Mouse (Mus musculus): ENCODE data around the gene Lhx4.
A peak's percentile ranks its signal among the peaks of the same experiment; 100 is the strongest.

Gene Lhx4

DNA sequence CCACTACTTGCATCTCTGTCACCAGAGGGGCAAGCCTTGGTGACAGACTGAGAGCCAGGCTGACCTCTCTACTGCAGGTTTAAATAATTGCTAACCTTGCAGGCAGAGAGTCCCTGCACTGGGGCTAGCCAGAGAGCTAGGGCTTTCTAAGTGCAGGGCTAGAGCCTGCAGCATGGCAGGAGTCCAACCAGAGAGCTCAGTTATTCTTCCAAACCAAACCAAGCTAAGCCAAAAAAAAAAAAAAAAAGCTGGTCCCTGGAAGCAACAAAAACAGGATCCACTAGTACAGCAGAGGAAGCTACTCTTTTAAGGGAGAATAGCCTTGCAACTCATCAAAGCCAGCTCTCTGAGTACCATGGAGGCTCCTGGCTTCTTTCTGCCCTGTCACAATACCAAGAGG lies 50.6 kb downstream of the Lhx4 start:
- no peak for DNase-seq

DNA sequence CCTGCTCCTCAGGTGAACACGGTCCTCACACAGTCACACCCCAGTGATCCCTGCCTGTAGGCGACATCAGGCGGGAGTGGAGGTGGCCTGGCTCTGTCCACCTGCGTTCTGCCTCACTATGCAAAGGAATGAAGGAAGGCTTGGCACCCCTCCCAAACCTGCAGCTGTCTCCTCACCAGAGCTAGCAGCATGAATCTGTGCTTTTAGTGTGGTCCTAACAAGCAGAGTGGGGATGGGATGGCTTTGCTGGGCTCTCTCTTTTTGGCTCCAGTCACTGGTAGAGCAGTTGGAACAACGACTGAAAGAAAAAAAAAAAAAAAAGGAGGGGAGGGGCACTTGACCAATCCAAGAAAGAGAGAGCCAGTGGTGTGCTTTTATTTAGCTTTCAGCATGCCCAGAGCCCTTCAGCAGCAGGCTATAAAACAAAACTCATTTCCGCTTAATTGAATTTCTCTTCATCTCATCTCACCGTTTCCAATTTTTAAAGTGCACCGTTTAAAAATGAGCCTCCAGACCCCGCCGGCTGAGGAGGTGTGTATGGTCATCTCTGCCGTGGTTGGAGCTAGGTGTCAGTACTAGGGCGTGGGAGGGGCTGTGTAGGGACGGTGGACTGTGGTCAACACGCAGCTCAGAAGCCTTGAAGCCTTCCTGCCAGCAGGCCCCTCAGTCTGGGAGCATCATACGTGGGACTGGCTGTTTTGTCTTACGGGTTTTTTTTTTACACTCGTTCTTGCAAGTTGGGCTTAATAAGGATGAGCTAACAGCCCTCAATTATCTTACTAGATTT lies 52.9 kb downstream of the Lhx4 start:
- DNase-seq = no peak

DNA sequence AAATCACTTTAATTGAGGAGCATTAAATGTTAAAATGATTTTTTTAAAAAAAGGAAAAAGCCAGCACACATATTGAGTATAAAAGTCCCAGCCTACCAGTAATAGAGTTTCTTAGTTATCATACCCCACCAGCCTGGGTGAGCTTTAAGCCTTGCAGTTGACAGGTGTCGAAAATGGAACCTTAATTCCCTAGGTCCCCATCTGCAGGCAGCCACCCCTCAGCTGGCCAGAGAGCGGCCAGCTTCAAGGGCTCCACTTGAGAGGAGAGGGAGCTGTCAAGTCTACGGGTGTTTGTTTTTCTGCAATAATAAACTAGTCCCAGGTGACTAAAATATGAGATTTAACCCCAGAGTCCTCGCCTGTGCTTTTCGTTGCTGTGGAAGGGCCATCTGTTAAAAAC lies 58.0 kb downstream of the Lhx4 start:
- DNase-seq = no peak

DNA sequence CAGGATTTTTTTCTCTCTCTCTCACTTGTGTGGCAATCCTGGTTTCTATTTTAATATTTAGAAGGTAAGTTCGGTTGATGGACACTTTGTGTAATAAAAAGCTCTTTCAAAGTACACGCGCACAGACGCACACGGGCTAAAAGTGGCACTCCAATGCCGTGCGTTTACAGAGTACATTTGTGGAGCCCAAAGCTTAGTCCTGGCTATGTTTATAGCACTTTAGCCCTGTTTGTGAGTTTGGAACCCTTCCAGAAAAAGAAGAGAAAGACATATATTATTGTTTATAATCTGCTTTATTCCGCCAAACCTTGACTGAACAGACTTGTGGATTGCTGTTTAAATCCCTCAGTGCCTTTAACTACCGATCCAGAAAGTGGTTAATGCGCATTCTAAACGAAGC lies 58.5 kb downstream of the Lhx4 start:
- DNase-seq = no peak

DNA sequence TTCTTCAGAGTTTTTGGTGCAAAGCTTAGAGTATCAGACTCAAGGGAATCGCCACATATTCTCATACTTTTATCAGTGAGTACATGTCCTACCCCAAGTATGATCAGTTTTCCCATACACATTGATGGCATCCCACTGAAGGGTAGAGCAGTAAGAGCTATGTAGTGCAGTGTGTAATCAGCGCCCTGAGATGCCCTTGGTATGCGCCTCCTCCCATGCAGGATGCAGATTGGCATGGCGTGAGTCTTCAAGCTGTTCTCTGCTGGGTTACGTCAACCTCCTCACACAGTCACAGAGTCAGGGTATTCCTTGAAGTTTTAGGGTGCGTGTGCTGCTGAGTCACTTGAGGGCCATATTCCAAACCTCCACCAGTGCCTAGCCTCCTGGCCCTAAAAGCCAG lies 59.3 kb downstream of the Lhx4 start:
- no peak for DNase-seq

DNA sequence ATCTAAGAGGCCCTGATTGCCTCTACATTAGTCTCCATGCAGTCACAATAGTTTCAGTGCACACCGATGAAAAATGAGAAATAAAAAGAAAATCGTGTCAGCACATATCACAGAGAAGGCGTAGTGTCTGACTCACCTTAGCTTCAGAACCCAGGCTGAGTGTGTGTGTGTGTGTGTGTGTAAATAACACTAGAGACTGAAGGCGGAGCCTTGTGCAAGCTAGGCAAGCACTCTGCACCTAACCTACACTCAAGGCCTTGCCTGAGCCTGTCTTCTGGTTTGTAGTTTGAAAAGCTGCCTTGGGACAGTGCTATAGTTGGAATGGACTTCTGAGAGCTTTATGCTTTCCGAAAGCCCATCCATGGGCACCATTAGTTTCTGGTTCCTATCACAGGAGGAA lies 61.9 kb downstream of the Lhx4 start:
- DNase-seq = no peak

DNA sequence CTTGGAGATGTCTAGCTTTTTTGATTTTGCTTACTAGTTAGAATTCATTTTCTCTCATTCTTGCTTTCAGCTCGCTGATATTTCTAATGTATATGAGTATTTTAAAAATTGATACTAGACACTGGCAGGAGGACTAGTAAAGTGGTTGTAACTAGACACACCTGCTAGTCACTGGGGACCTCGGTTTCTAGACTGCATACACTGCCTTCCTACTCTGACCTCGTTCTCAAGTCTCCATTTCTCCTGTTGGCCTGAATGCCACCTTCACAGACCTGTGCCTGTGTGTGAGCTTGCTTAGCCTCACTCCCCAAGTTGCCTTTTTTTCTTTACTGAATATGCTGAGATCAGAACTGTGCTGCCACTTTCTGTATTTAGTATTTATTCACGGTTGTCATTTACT lies 62.3 kb downstream of the Lhx4 start:
- no peak for DNase-seq

DNA sequence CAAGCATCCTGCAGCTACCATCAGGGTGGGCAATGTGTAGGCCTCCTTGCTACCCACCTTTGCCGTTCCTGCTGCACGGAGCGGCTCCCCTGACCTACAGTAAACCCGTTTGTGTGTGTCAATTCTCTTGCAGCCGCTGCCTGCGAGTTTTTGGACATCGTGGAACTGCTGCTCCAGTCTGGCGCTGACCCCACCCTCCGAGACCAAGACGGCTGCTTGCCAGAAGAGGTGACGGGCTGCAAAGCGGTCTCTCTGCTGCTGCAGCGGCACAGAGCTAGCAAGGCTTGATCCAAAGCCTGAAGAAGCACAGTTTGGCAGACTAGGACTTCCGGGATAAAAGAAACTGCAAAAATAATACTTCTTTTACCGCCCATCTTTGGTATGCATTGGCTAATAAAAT lies 64.7 kb downstream of the Lhx4 start:
- no peak for DNase-seq

DNA sequence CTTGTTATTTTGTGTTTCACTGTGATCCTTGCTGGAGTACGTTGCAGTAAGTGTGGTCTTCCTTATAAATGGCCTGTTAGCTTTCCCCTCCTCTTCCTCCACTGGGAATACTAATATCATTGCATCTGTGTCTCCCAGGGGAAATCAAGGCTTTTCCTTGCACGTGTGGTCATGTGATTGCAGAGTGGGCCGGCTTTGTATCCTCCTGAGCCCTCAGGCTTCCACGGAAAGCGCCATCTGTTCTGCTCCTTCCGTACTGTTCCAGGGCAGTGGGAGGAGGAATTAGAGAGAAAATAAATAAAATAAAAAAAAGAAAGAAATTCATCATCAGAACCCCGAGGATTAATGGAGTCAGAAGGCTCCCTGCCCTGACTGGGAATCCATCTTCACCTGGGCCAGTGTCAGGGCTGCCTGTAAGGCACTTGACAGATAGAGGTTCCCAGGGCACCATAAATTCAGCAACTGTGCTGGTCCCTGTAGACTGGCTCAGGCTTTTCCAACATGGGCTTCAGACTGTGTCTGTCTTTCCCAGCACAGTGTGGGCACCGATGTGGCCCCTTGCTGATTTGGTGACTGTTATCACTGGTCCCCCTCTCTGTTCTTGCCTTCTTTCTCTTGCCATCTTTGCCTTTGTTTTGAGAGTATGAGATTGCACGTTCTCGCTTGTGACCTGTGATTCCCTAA lies 70.2 kb downstream of the Lhx4 start:
- peak; percentile 60 for DNase-seq

DNA sequence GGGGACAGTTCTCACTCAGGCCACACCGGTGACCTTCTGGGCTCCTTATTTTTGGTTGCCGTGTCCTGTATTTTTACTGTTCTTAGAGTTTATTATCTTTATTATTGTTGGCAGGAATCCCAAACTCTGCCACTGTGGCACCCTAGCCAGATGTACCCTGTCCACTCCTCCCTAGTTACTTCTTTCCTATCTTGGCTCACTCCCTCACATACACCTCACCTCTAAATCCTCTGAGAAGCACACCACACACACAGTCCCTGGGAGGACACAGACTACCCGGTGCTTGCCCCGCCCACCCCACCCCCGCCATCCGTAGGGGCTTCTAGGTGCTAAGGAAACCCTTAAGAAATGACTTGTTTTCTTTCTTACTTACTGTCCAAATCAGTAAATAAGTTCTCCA lies 75.9 kb downstream of the Lhx4 start:
- DNase-seq = no peak

DNA sequence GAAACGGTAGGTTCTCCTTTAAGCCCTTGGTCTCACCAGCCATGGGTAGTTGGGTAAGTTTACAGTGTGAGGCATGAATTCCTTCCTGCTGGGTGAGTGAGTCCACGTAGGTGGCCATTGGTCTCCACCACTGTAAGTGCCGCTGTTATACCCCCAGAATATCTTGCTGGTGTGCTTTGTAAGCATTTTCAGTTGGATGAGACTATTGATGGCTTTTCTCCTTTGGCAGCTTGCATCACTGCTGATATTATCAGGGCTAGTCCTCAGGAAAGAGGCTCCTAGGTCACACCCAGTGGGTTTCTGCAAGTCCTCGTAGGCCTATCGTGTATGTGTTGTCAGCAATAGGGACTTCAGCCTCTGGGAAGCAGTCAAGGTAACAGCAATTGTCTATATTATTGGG lies 87.5 kb downstream of the Lhx4 start:
- DNase-seq = no peak

DNA sequence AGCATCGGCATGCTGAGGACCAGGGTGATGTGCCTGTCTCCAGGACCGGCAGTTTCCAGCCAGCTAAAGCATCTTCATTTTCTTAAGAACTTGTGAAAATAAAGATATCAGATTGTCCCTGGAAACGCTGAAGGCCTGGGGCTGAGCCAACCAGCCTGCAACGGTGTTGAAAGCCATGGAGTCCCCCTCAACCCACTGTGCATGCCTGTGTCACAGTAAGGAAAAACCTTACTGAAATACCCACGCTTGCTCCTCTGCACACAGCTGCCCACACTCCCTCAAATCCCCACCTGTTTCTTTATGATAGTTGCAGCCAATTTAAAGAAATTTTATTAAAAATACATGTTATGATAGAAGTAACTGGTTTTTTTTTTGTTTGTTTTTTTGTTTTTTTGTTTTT lies 95.2 kb downstream of the Lhx4 start:
- DNase-seq = no peak

DNA sequence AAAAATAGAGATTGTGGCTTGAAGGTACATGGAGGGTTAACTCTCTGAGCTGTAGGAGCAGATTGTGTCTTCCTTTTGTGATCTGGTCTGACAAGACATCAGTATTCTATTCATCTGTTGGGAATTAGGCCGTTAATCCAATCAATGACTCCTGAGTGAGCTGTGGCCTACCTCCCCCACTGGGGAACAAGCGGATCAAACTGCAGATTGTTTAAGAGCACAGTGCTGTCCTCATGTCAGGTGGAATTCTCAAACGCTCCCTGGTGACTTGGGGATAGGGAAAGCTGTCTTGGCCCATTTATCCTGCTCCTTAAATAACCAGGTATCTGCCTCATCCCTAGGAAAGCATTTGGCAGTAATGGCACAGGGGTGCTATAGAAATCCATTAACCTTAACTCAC lies 96.5 kb downstream of the Lhx4 start:
- peak; percentile 25 for DNase-seq

DNA sequence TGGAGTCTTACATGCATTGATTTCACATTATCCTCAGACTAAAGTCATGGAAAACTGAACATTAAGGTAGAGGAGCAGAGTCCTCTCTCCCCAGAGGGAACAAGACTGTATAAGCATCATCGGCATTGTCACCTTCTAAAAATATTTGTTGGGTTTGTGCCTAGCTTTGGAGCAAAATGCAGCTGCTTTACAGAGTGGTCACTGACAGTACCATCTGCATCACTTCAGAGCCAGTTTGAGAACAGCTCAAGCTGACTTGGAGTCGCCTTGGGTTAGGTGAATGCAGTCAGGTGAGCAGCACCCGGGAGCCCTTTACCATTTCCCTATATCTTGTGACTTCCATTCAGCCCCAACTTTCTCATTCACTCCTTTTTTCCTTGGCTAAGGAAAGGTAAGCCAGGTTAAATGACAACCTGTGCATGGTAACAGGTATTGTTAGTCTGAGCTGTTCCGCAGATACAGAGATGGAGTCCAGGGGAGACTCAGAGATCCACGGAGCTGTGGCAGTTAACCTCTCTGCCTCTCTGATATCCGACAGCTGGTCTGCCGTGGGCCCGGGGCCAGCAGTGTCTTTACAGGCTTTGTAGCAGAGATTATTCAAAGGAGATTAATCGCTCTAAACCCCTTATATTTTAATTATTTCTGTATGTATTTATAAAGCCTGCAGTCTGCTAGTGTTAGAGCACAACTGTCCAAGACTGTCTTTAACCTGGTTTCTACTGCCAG lies 101.2 kb downstream of the Lhx4 start:
- no peak for DNase-seq
